Mouse (Mus musculus) embryonic facial prominence, embryonic 11.5 days (tissue): ENCODE results near the gene Mthfr. TPM values are rescaled to one million over a fixed set of nuclear protein-coding genes. Genes with fewer than 3 reads are reported as not detected.
A peak's percentile ranks its signal among the peaks of the same experiment; 100 is the strongest.

Experiments
- ATAC-seq: fragments of 200-750 bp; cut with Nextera tagmentation; replicated peaks from 2 replicates; pipeline ENCODE4 v1.8.0; 2017; ENCODE audit warnings: low read depth; ENCODE audit not compliant: insufficient number of reproducible peaks, low FRiP score, low TSS enrichment
- DNase-seq: peaks from one replicate; pipeline ENCODE4 v3.0.0-alpha.2; 2015; ENCODE audit warnings: low spot score
- H3K27ac ChIP-seq: fragments of 300-500 bp; sonication (generic); replicated peaks from 2 replicates; pipeline ENCODE4 v1.5.1; 2014; ENCODE audit warnings: mild to moderate bottlenecking, low read depth, low read length, control low read depth
- H3K27me3 ChIP-seq: fragments of 300-500 bp; sonication (generic); 2 replicates; pipeline ENCODE4 v1.6.1; 2014; ENCODE audit warnings: mild to moderate bottlenecking, low read length, moderate library complexity, mixed read lengths; ENCODE audit not compliant: control insufficient read depth, insufficient read depth
- H3K36me3 ChIP-seq: fragments of 300-500 bp; sonication (generic); replicated peaks from 2 replicates; pipeline ENCODE4 v1.6.1; 2014; ENCODE audit warnings: low read depth, mild to moderate bottlenecking, low read length, moderate library complexity, mixed read lengths; ENCODE audit not compliant: control insufficient read depth, insufficient read depth
- H3K4me1 ChIP-seq: fragments of 300-500 bp; sonication (generic); 2 replicates; pipeline ENCODE4 v1.6.1; 2014; ENCODE audit warnings: low read length, mixed read lengths; ENCODE audit not compliant: control insufficient read depth, insufficient read depth
- H3K4me2 ChIP-seq: fragments of 300-500 bp; sonication (generic); 2 replicates; pipeline ENCODE4 v1.6.1; 2014; ENCODE audit warnings: low read depth, mild to moderate bottlenecking, control low read depth, low read length, moderate library complexity
- H3K4me3 ChIP-seq: fragments of 300-500 bp; sonication (generic); 2 replicates; pipeline ENCODE4 v1.5.1; 2014; ENCODE audit warnings: low read depth, low read length, control low read depth
- H3K9ac ChIP-seq: fragments of 300-500 bp; sonication (generic); replicated peaks from 2 replicates; pipeline ENCODE4 v1.6.1; 2014; ENCODE audit warnings: mild to moderate bottlenecking, control low read depth, low read length
- H3K9me3 ChIP-seq: fragments of 300-500 bp; sonication (generic); replicated peaks from 2 replicates; pipeline ENCODE4 v1.6.1; 2016; ENCODE audit warnings: mild to moderate bottlenecking, low read length, inconsistent platforms, mixed read lengths; ENCODE audit not compliant: control insufficient read depth
- WGBS: fragments of 180-500 bp; shearing (Covaris S2); extraction: QIAGEN DNeasy Blood & Tissue Kit; methylation state at CpG from one replicate; pipeline ENCODE4 v1.1.7; 2014; 5-methylcytosine and 5-hydroxymethylcytosine counted together
- polyA plus RNA-seq: library from polyadenylated mRNA; unstranded; fragments of >200 nt; fragmentation: Nextera tagmentation; extraction: Ambion mirVana; gene quantifications from 2 replicates; pipeline ENCODE4 v1.2.1, GENCODE M21; 2014

Gene Mthfr
- polyA plus RNA-seq, 1 experiment from 2014 or later: 13.5 TPM

GRCm38 (mm10) chr4:148029297-148029696, 9.6 kb upstream of the Mthfr start:
- H3K27me3 ChIP-seq: no peaks in the 10 kb centered on the region
- H3K4me2 ChIP-seq: no peak overlapping the region
- no peak overlapping the region for H3K4me3 ChIP-seq
- H3K36me3 ChIP-seq: peaks cover 5% of the 10 kb centered on the region
- no peak for ATAC-seq
- no peak overlapping the region for H3K27ac ChIP-seq
- 93% methylated on average over 7 of the region's 7 CpGs for WGBS
- DNase-seq: no peak
- H3K4me1 ChIP-seq: no peaks in the 10 kb centered on the region
- H3K9me3 ChIP-seq: no peaks in the 10 kb centered on the region
- no peak overlapping the region for H3K9ac ChIP-seq

- H3K27me3 ChIP-seq: no peaks in the 10 kb centered on the region
- DNase-seq: no peak
- H3K4me3 ChIP-seq: no peak overlapping the region
- WGBS: 83% methylated on average over 5 of the region's 5 CpGs
- H3K4me1 ChIP-seq: no peaks in the 10 kb centered on the region
- no peak overlapping the region for H3K27ac ChIP-seq
- no peak for ATAC-seq
- H3K9me3 ChIP-seq: no peaks in the 10 kb centered on the region
- no peak overlapping the region for H3K4me2 ChIP-seq
- peaks cover 5% of the 10 kb centered on the region for H3K36me3 ChIP-seq
- H3K9ac ChIP-seq: no peak overlapping the region
These were observed 8.4 kb upstream of the Mthfr start for GRCm38 (mm10) chr4:148030506-148030905.

GRCm38 (mm10) chr4:148033858-148034410, 4.9 kb upstream of the Mthfr start:
- WGBS: 77% methylated on average over 7 of the region's 7 CpGs
- no peaks in the 10 kb centered on the region for H3K27me3 ChIP-seq
- H3K4me2 ChIP-seq: no peak overlapping the region
- H3K27ac ChIP-seq: no peak overlapping the region
- H3K9me3 ChIP-seq: no peaks in the 10 kb centered on the region
- H3K4me1 ChIP-seq: no peaks in the 10 kb centered on the region
- H3K4me3 ChIP-seq: no peak overlapping the region
- DNase-seq (no peak), ATAC-seq (no peak)
- no peak overlapping the region for H3K9ac ChIP-seq
- H3K36me3 ChIP-seq: peaks cover 3% of the 10 kb centered on the region; the same call in 1 of the 2 replicates

GRCm38 (mm10) chr4:148035440-148035839, 3.4 kb upstream of the Mthfr start:
- WGBS: 91% methylated on average over 3 of the region's 3 CpGs

GRCm38 (mm10) chr4:148038079-148038599, 738 bp upstream of the Mthfr start:
- H3K36me3 ChIP-seq: no peaks in the 10 kb centered on the region; the same call in 1 of the 2 replicates
- no peaks in the 10 kb centered on the region for H3K9me3 ChIP-seq
- ATAC-seq (no peak), DNase-seq (no peak)
- H3K4me2 ChIP-seq: peak overlapping the region; percentile 73
- 7% methylated on average over 26 of the region's 26 CpGs for WGBS
- peak overlapping the region; percentile 74 for H3K9ac ChIP-seq
- H3K4me1 ChIP-seq: no peaks in the 10 kb centered on the region
- peak overlapping the region; percentile 70 for H3K27ac ChIP-seq
- peak overlapping the region; percentile 88 for H3K4me3 ChIP-seq
- H3K27me3 ChIP-seq: no peaks in the 10 kb centered on the region

More at GRCm38 (mm10) chr4:148035440-148035839, 3.4 kb upstream of the Mthfr start:
- Histone ChIP-seq H3K4me3 (no peak overlapping the region), H3K36me3 (no peaks in the 10 kb centered on the region; the same call in 1 of the 2 replicates), H3K9ac (no peak overlapping the region), H3K27me3 (no peaks in the 10 kb centered on the region), H3K9me3 (no peaks in the 10 kb centered on the region), H3K4me1 (no peaks in the 10 kb centered on the region), H3K27ac (no peak overlapping the region), H3K4me2 (no peak overlapping the region)
- no peak for DNase-seq
- ATAC-seq: no peak

- DNase-seq (peak; percentile 6), ATAC-seq (no peak)
- Histone ChIP-seq H3K9ac (peak overlapping the region; percentile 61), H3K4me1 (no peaks in the 10 kb centered on the region), H3K27ac (no peak overlapping the region), H3K27me3 (no peaks in the 10 kb centered on the region), H3K4me3 (peak overlapping the region; percentile 88), H3K4me2 (peak overlapping the region; percentile 68), H3K9me3 (no peaks in the 10 kb centered on the region), H3K36me3 (no peaks in the 10 kb centered on the region; the same call in 1 of the 2 replicates)
- 23% methylated on average over 19 of the region's 19 CpGs for WGBS
These were observed 564 bp downstream of the Mthfr start for GRCm38 (mm10) chr4:148039254-148040028.

- Histone ChIP-seq H3K4me1 (no peaks in the 10 kb centered on the region), H3K4me2 (peak overlapping the region; percentile 21), H3K9ac (peak overlapping the region; percentile 0), H3K27ac (peak overlapping the region; percentile 69), H3K27me3 (no peaks in the 10 kb centered on the region), H3K9me3 (no peaks in the 10 kb centered on the region), H3K36me3 (no peaks in the 10 kb centered on the region), H3K4me3 (no peak overlapping the region)
- 67% methylated on average over 15 of the region's 15 CpGs for WGBS
- DNase-seq (no peak), ATAC-seq (no peak)
These were observed 1.4 kb downstream of the Mthfr start for GRCm38 (mm10) chr4:148040029-148040830.
